Mouse (Mus musculus) hindbrain, embryonic 11.5 days (tissue): ENCODE data around the gene Tenm4. TPM values are rescaled to one million over a fixed set of nuclear protein-coding genes. Genes with fewer than 3 reads are reported as not detected.

Source experiments
- ATAC-seq: fragments of 200-750 bp; cut with Nextera tagmentation; 2 replicates; pipeline ENCODE4 v1.8.0; 2017; ENCODE audit warnings: mild to moderate bottlenecking, moderate TSS enrichment, moderate library complexity; ENCODE audit not compliant: low FRiP score
- DNase-seq: peaks from one replicate; pipeline ENCODE4 v3.0.0-alpha.2; 2015; ENCODE audit warnings: low spot score
- H3K27ac ChIP-seq: fragments of 300-500 bp; sonication (generic); 2 replicates; pipeline ENCODE4 v1.5.1; 2014; ENCODE audit warnings: mild to moderate bottlenecking, low read depth, low read length
- H3K27me3 ChIP-seq: fragments of 300-500 bp; sonication (generic); 2 replicates; pipeline ENCODE4 v1.6.1; 2014; ENCODE audit warnings: mild to moderate bottlenecking, low read length, moderate library complexity, mixed read lengths; ENCODE audit not compliant: control insufficient read depth, insufficient read depth
- H3K36me3 ChIP-seq: fragments of 300-500 bp; sonication (generic); 2 replicates; pipeline ENCODE4 v1.6.1; 2014; ENCODE audit warnings: mild to moderate bottlenecking, low read length, moderate library complexity, mixed read lengths; ENCODE audit not compliant: control insufficient read depth, insufficient read depth
- H3K4me1 ChIP-seq: fragments of 300-500 bp; sonication (generic); replicated peaks from 2 replicates; pipeline ENCODE4 v1.6.1; 2014; ENCODE audit warnings: low read length, mixed read lengths; ENCODE audit not compliant: control insufficient read depth, insufficient read depth
- H3K4me2 ChIP-seq: fragments of 300-500 bp; sonication (generic); replicated peaks from 2 replicates; pipeline ENCODE4 v1.6.1; 2014; ENCODE audit warnings: mild to moderate bottlenecking, low read depth, low read length
- H3K4me3 ChIP-seq: fragments of 300-500 bp; sonication (generic); 2 replicates; pipeline ENCODE4 v1.5.1; 2014; ENCODE audit warnings: low read depth, low read length
- H3K9ac ChIP-seq: fragments of 300-500 bp; sonication (generic); 2 replicates; pipeline ENCODE4 v1.6.1; 2014; ENCODE audit warnings: low read depth, low read length
- H3K9me3 ChIP-seq: fragments of 300-500 bp; sonication (generic); 2 replicates; pipeline ENCODE4 v1.6.1; 2016; ENCODE audit warnings: low read length; ENCODE audit not compliant: control insufficient read depth
- WGBS: fragments of 180-500 bp; shearing (Covaris S2); extraction: QIAGEN DNeasy Blood & Tissue Kit; methylation state at CpG from one replicate; pipeline ENCODE4 v1.1.7; 2014; 5-methylcytosine and 5-hydroxymethylcytosine counted together
- polyA plus RNA-seq: library from polyadenylated mRNA; unstranded; fragments of >200 nt; fragmentation: Nextera tagmentation; extraction: Ambion mirVana; gene quantifications from 2 replicates; pipeline ENCODE4 v1.2.1, GENCODE M21; 2014

The Tenm4 gene
- polyA plus RNA-seq, 1 experiment from 2014 or later: 24.0 TPM

- peaks cover 5% of the 10 kb centered on the region for H3K4me1 ChIP-seq
- DNase-seq (no peak), ATAC-seq (no peak)
- H3K4me2 ChIP-seq: no peak overlapping the region
- H3K36me3 ChIP-seq: no peaks in the 10 kb centered on the region
- no peaks in the 10 kb centered on the region for H3K9me3 ChIP-seq
- H3K4me3 ChIP-seq: no peak overlapping the region
- no peak overlapping the region for H3K9ac ChIP-seq
- H3K27me3 ChIP-seq: no peaks in the 10 kb centered on the region
- no peak overlapping the region for H3K27ac ChIP-seq
- 36% methylated on average over 6 of the region's 6 CpGs for WGBS
Measured at GRCm38 (mm10) chr7:96408161-96408889, 237.3 kb downstream of the Tenm4 start.

GRCm38 (mm10) chr7:96409323-96409880, 238.4 kb downstream of the Tenm4 start:
- no peaks in the 10 kb centered on the region for H3K27me3 ChIP-seq
- ATAC-seq (no peak), DNase-seq (no peak)
- no peak overlapping the region for H3K4me3 ChIP-seq
- peaks cover 5% of the 10 kb centered on the region for H3K4me1 ChIP-seq
- H3K4me2 ChIP-seq: no peak overlapping the region
- H3K9ac ChIP-seq: no peak overlapping the region
- no peaks in the 10 kb centered on the region for H3K36me3 ChIP-seq
- H3K27ac ChIP-seq: no peak overlapping the region
- no peaks in the 10 kb centered on the region for H3K9me3 ChIP-seq
- WGBS: 69% methylated on average over 11 of the region's 11 CpGs

GRCm38 (mm10) chr7:96413822-96414221, 242.8 kb downstream of the Tenm4 start:
- Histone ChIP-seq H3K4me3 (no peak overlapping the region), H3K4me2 (no peak overlapping the region), H3K27me3 (no peaks in the 10 kb centered on the region), H3K36me3 (no peaks in the 10 kb centered on the region), H3K4me1 (peaks cover 2% of the 10 kb centered on the region; the same call in 1 of the 2 replicates), H3K27ac (no peak overlapping the region), H3K9ac (no peak overlapping the region), H3K9me3 (no peaks in the 10 kb centered on the region)
- DNase-seq (no peak), ATAC-seq (no peak)
- 69% methylated on average over 1 of the region's 1 CpGs for WGBS

- ATAC-seq (no peak), DNase-seq (no peak)
- H3K9ac ChIP-seq: no peak overlapping the region
- H3K4me1 ChIP-seq: no peaks in the 10 kb centered on the region
- no peaks in the 10 kb centered on the region for H3K9me3 ChIP-seq
- H3K36me3 ChIP-seq: no peaks in the 10 kb centered on the region
- WGBS: 78% methylated on average over 9 of the region's 9 CpGs
- no peak overlapping the region for H3K4me3 ChIP-seq
- H3K27me3 ChIP-seq: no peaks in the 10 kb centered on the region
- H3K4me2 ChIP-seq: no peak overlapping the region
- no peak overlapping the region for H3K27ac ChIP-seq
Measured at GRCm38 (mm10) chr7:96414290-96415055, 243.4 kb downstream of the Tenm4 start.

- Histone ChIP-seq H3K27ac (no peak overlapping the region), H3K4me1 (no peaks in the 10 kb centered on the region), H3K9ac (no peak overlapping the region), H3K9me3 (no peaks in the 10 kb centered on the region), H3K4me2 (no peak overlapping the region), H3K4me3 (no peak overlapping the region), H3K36me3 (no peaks in the 10 kb centered on the region), H3K27me3 (no peaks in the 10 kb centered on the region)
- WGBS: 87% methylated on average over 13 of the region's 13 CpGs
- ATAC-seq (no peak), DNase-seq (no peak)
Measured at GRCm38 (mm10) chr7:96417251-96418004, 246.4 kb downstream of the Tenm4 start.

GRCm38 (mm10) chr7:96418146-96418545, 247.1 kb downstream of the Tenm4 start:
- no peaks in the 10 kb centered on the region for H3K4me1 ChIP-seq
- H3K9ac ChIP-seq: no peak overlapping the region
- DNase-seq (no peak), ATAC-seq (no peak)
- H3K27me3 ChIP-seq: no peaks in the 10 kb centered on the region
- H3K36me3 ChIP-seq: no peaks in the 10 kb centered on the region
- WGBS: 76% methylated on average over 3 of the region's 3 CpGs
- no peak overlapping the region for H3K4me3 ChIP-seq
- H3K27ac ChIP-seq: no peak overlapping the region
- H3K9me3 ChIP-seq: no peaks in the 10 kb centered on the region
- H3K4me2 ChIP-seq: no peak overlapping the region

- no peak for DNase-seq
- no peaks in the 10 kb centered on the region for H3K36me3 ChIP-seq
- no peak overlapping the region for H3K27ac ChIP-seq
- no peaks in the 10 kb centered on the region for H3K9me3 ChIP-seq
- H3K4me1 ChIP-seq: no peaks in the 10 kb centered on the region
- no peak overlapping the region for H3K4me2 ChIP-seq
- ATAC-seq: no peak
- H3K4me3 ChIP-seq: no peak overlapping the region
- H3K9ac ChIP-seq: no peak overlapping the region
- H3K27me3 ChIP-seq: no peaks in the 10 kb centered on the region
- WGBS: 70% methylated on average over 3 of the region's 3 CpGs
Measured at GRCm38 (mm10) chr7:96420045-96420444, 249.0 kb downstream of the Tenm4 start.

GRCm38 (mm10) chr7:96420926-96421605, 250.0 kb downstream of the Tenm4 start:
- Histone ChIP-seq H3K9me3 (no peaks in the 10 kb centered on the region), H3K27ac (no peak overlapping the region), H3K36me3 (no peaks in the 10 kb centered on the region), H3K27me3 (no peaks in the 10 kb centered on the region), H3K4me2 (no peak overlapping the region), H3K4me3 (no peak overlapping the region), H3K9ac (no peak overlapping the region), H3K4me1 (no peaks in the 10 kb centered on the region)
- WGBS: 90% methylated on average over 9 of the region's 9 CpGs
- ATAC-seq: no peak
- DNase-seq: no peak
